Mouse (Mus musculus) cerebellum, postnatal 25 days (tissue): ENCODE measurements around the gene Zdhhc20.
"Not testable (repeated sequence)": the region's sequence is repeated elsewhere in the genome, so short reads cannot be mapped to it uniquely, and the experiment has no call there.

ENCODE experiments used
- DNase-seq, 2 experiments: peaks; one replicate each; pipeline ENCODE4 v3.0.0; 2021; ENCODE audit warnings: mixed read lengths in 2 of 2

The Zdhhc20 gene

DNA sequence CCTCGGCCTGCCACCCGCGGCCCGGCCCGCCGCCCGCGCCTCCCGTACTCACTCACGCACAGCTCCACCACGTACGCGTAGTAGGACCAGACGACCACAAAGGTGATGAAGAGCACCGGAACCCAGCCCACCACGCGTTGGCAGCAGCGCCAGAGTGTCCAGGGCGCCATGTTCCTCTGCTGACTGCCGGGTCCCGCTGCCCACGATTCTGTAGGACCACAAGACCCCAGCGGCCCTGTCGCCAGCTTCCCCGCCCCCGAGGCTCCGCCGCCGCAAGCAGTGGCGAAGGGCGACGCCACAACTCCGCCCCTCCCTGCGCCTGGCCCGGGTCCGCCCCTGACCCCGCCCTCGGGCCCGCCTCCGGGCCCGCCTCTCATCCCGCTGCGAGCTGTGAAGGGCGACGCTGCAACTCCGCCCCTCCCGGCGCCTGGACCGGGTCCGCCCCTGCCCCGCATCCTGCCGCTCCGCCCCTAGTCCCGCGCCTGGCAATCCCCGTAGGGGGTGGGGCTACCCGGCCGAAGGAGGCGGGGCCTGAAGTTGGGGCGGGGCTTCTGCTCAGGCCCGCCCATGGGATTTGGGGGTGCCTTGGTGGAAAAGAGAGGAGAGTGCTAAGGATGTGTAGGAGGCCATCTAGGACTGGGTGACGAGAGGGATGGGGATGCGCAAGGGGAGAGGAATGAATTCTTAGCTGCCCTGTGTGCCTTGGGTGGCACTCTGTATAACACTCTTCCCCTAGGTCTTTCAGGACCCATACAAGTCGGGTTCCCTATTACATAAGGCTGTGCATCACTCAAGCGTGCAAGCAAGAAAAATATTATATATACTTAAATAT lies at the start of gene Zdhhc20:
TSS of gene Zdhhc20 (minus strand) at position 266 of the 832 bp plus-strand sequence.
- peak; percentile 95 to 97 for DNase-seq

DNA sequence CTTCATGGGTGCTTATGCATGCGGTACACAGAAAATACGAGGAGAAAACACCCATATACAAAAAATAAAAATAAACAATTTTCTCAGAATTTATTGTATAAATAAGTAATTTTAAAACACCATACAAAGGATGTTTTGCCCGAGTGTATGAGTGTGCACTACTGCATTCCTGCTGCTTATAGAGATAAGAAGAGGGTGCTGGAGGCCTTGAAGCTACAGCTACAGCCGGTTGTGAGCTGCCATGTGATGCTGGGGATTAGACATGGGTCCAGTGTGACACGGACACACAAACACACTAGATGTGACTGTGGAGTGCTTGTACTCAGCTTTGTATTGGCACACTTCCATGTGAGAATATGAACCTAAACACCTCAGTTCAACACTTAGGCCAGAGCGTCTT lies 47.2 kb upstream of the Zdhhc20 start:
- no peak for DNase-seq

DNA sequence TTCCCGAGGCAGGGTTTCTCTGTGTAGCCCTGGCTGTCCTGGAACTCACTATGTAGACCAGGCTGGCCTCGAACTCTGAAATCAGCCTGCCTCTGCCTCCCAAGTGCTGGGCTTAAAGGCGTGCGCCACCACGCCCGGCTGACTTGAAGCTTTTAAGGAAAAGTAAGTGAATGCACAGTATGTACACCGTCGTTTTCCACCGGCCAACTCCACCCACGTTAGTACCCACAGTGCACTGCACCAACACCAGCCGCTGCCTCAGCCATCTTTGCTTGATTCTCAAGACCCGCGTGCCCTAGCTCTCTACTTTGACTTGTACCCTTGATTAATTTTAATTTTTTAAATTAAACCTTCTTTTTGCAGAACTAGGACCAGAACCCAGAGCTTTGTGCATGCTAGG lies 44.6 kb upstream of the Zdhhc20 start:
- no peak for DNase-seq

DNA sequence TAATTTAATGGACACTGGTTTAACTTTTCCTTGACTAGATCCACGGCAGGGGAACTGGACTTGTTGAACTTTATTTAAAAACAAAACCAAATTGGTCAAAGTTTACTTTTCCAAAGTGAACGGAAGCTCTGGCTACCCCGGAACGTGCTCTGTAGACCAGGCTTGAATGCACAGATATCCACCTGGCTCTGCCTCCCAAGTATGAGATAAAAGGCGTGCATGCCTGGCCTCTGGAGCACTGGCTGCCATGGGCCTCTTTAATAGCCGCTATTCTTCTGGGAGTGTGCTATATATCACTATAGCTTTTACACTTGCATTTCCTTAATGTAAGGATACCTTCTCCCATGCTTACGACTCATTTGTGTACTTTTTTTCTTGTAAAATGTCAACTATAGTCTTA lies 43.5 kb upstream of the Zdhhc20 start:
- no peak for DNase-seq

DNA sequence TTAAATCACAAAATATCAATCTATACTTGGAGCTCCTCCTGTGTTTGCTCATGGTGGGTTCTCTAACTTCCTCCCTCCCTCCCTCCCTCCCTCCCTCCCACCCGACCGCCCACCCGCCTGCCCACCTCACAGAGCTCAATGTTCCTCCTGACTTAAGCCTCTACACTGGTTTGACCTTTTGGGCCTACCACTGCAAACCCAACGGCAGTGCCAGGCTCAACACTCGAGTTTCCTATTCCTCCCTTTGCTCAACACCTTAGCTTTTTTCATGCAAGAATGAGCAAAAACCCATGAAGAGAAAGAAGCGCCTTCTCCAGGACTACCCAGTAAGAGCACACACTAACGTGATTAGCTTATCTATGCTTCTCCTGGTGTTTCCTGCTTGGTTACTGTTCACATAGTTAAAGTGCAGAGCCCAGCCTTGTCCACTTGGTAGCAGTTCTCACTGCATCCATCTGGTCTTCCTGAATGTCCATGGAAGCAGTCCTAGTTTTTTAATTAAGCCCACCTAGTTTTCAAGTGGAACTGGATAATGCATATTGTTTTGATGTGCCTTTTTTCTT lies 42.9 kb upstream of the Zdhhc20 start:
- no peak for DNase-seq

DNA sequence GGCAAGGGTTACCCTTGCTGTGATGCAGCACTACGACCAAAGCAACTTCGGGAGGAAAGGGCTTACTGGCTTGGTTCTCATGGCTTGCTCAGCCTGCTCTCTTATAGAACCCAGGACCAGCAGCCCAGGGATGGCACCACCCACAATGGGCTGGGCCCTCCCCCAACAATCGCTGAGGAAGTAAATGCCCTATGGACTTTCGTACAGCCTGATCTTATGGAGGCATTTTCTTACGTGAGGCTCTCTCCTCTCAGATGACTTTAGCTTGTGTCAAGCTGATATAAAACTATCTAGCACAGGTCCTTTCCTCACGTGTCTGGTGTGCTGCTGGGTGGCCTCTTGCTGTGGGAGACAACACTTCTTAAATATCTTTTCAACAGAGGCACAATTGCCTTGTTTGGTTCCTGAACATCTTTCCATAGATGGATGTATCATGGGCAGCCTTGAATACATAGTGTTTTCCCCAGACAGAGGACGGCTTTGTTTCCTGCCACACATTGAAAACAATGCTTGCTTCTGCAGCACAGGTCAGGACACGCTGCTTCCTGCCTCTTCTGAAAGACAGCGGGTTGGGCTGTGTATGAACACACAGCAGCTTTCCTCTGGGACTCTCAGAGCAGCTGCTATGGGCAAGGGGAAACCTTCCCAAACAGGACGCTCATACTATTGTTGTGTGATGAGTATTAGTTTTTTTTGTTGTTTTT lies 31.5 kb upstream of the Zdhhc20 start:
- DNase-seq: peak in 1 of 2 experiments; percentile 9

DNA sequence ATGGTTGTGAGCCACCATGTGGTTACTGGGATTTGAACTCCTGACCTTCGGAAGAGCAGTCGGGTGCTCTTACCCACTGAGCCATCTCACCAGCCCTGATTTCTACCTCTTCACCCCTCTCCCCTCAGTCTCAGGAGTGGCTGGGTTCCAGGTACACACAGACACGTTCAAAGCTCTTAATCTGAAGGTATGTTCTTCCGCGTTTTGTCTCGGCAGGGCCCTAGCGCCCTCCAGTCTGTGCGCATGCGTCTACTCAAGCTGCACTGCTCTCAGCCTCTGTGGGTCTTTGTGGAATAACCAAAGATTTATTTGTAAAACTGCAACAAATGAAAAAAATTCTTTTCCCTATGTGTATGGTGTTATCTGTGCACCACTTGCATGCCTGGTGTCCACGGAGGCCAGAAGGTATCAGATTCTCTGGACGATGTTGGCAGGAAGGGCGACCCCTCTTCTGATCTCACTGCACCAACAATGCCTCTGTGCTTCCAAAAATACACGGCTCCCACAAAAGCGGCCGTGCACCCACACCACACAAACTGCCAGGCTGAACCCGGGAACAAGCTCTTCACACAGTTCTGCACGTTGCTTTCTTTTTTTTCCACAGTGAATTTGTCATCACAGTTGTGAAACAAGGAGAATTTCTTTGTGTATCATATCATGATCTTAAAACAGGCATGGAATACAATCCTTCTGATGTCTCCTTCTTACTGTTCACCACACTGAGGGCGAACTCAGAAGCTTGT lies 30.7 kb upstream of the Zdhhc20 start:
- peak; percentile 40 to 58 for DNase-seq

DNA sequence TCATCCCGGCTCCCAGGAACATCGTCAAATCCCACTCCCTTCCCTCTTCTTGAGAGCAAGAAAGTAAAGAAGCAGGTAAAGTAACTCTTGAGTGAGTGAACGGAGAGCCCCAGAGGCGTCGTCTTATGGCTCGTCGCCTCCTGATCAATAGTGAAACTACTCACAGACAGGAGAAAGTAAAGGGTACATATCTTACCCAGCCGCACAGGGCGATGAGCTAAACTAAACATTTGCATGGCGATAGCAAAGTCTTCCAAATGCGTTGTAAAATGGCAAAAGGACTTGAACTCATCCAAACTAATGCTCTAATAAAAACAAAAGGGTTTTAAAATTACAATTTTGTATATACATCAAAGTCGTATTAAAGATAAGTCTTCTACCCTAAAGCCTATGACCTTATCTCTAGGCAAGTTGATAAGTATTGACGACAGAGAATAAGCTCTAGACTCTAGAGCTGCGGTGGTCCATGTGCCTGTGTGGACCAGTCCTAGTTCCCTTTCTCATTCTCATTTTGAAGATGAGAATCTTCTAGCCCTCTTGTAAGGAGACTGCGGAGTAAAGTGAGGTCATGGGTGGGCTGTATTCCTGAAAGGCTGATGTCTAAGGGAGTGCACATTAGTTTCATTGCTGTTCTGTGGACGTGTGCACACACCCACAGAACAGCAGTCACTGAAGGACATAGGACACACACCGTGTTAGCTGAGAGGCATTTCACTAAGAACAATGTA lies 29.2 kb upstream of the Zdhhc20 start:
- no peak for DNase-seq

DNA sequence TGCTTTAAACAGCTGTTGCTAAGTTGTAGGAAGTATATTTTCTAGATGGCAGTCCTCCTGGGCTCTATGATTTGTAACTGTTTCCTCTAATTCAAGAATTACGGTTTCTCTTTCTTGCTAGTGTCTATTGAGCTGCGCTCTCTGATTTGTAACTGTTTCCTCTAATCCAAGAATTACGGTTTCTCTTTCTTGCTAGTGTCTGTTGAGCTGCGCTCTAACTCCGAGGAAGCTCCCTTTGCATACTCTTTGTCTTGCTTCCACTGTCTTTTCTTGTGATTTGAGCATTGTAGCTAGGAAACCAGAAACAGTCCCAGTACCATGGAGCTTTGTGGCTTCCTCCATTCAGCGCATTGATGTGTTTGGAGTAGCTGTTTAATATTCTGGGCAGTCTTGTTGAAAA lies 25.3 kb upstream of the Zdhhc20 start:
- DNase-seq: no peak

DNA sequence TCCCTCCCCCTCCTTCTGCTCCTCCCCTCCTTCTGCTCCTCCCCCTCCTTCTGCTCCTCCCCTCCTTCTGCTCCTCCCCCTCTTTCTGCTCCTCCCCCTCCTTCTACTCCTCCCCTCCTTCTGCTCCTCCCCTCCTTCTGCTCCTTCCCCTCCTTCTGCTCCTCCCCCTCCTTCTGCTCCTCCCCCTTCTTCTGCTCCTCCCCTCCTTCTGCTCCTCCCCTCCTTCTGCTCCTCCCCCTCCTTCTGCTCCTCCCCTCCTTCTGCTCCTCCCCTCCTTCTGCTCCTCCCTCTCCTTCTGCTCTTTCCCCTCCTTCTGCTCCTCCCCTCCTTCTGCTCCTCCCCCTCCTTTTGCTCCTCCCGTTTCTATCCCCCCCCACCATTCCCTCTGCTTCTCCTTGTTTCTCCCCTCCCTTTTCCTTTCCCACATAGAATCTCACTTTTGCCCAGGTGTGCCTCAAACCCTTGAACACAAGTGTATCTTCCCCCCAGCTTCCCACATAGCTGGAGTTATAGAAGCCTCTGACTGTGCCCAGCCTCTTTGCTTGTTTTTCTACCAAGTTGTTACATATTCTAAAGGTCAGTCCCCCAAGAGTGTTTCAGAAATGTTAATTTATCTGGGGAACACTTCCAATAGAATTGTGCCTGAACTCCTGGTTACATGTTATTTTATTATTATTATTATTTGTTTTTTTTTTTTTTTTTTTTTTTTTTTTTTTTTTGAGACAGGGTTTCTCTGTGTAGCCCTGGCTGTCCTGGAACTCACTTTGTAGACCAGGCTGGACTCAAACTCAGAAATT lies 22.3 kb upstream of the Zdhhc20 start:
- not testable (repeated sequence) for DNase-seq

DNA sequence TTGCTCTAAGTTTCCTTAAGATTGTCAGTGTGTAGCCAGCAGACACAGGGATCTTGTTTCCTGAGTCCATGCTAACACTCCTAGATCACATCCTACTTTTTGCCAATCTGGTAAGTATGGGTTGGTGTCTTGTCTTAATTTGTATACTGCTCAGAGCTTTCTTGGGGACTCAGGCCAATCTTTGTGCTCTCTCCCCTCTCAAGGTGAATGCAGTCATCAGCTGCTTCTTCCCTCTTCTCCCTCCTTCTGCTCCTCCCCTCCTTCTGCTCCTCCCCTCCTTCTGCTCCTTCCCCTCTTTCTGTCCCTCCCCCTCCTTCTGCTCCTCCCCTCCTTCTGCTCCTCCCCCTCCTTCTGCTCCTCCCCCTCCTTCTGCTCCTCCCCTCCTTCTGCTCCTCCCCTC lies 21.7 kb upstream of the Zdhhc20 start:
- DNase-seq: not testable (repeated sequence)

DNA sequence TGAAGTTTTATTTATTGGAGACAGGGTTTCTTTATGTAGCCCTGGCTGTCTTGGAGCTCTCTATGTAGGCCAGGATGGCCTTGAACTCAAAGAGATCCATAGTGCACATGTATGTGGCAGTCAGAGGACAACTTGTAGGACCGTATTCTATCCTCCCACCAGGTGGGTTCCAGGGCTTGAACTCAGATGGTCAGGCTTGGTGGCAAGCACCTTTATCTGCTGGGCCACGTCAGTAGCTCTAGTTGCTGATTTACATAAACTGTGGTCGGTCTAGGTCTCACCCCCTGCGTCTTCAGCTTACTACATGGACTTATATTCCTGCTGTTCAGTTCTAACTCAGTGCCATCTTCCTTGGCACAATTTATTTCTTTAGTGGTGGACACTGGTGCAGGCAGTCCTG lies 21.2 kb upstream of the Zdhhc20 start:
- no peak for DNase-seq

DNA sequence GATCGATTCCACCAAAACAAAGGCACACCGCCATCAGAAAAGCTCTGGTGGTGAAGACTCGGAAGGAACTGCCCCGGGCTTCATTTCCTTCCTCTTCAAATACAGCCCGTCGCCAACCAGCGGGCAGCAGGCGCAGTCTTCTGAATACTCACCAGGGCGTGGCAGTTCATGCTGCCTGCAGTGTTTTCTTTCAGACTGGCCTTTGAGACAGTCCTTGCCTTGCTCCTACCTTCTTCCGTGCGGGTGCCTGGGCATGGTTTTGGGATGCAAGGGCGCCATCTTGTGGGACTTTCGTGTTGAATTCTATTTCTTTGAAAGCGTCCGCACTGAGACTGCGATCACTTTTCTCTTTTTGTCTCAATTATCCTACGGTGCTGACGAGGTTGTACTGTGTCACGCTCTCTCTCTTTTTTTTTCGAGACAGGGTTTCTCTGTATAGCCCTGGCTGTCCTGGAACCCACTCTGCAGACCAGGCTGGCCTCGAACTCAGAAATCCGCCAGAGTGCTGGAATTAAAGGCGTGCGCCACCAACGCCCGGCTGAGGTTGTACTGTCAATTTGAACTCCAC lies 20.5 kb upstream of the Zdhhc20 start:
- peak; percentile 84 to 89 for DNase-seq

DNA sequence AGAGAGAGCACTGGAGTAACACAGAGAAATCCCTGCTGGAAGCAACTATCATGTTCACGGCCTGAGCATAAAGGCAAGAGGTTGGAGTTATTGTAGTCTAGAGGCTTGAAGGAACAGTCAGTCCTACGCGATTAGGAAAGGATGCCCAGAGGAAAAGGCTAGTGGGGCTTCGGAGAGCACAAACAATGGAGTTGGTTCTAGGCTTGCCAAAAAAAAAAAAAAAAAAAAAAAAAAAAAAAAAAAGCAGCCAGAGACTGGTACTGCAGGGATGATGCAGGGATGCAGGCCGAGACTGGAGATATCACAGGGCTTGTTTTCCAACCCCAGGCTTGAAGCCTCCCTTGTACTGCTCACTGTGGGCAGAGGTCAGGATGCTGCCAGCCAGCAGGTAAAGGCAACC lies 19.2 kb upstream of the Zdhhc20 start:
- DNase-seq: no peak

DNA sequence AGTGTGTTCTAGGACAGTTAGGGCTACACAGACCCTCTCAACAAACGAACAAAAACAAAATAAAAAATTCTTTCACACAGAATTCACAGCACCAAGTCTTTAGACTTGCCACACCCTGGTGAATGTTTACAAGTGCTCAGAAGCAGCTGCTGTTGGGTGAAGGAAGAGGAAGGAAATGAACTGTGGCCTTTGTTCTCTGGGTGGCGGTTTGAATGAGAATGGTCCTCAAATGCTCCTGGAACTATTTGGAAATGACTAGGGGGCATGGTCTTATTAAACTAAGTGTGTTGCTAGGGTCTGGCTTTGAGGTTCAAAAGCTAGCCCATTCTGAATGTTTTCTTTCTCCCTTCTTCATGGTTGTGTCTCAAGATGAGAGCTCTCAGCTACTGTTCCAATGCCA lies 18.4 kb upstream of the Zdhhc20 start:
- no peak for DNase-seq

DNA sequence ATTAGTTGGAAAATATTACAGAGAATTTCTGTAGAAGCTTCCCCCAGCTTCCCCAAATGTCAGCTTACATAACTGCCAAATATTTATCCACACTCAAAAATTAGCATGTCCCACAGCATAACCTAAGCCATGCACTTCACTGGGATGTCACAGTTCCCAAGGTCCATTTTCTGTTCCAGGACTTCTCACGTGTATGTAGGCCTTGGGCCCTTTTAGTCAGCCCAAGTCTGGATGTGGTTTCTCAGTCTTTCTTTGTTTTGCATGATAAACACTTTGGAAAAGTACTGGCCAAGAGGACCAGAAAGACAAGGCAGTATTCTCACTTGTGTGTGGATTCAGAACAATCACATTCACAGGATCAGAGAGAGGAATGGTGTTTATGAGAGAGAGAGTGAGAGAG lies 11.9 kb upstream of the Zdhhc20 start:
- no peak for DNase-seq

DNA sequence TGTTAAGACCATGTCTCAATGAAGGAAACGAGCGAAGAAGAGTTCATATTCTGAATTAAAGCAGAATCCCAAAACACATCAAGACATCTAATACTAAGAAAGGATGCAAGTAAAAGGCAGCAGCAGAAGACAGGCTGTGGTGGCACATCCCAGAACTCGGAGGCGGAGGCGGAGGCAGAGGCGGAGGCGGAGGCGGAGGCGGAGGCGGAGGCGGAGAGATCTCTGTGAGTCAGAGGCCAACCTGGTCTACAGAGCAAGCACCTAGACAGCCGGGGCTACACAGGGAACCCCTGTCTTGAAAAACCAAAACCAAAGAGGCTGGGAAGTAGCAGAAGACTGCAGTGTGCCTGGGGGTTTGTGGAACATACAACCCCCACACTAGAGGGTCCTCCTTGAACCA lies 6.8 kb upstream of the Zdhhc20 start:
- DNase-seq: no peak

DNA sequence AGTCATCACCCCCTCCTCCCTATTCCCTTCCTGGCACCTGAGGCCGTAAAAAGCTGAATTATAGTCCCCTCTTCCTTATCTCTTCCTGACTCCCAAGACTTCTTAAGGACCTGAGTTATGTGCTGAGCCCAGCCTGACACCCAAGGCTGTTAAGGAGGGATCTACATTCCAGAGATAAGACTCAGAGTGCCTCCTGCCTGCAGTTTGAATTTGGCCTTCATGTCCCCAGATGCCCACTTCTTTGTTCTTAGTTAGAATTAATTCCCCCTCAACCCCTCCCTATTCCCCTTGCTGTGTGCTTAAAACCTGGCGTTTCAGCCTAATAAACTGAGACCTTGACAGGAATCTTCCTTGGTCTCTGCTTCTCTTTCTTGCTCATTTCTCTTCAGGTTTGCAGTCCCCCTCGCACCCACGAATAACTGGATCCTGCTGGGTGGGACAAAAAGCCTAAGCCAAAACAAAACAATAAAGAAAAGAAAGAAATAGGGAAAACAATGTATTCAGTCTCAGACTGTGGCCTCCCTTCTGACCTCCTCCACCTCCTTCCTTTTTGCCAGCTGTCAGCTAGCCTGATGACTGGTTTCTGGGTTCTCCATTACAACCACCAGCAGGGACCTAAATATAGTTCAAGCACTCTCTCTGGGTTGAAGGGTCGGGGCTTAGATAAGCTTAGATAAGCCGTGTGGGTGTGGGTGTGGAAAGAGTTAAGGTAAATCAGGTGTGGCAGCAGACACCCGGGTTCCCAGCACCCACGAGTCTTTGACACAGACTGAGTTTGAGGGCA lies 6.2 kb upstream of the Zdhhc20 start:
- DNase-seq: not testable (repeated sequence)

DNA sequence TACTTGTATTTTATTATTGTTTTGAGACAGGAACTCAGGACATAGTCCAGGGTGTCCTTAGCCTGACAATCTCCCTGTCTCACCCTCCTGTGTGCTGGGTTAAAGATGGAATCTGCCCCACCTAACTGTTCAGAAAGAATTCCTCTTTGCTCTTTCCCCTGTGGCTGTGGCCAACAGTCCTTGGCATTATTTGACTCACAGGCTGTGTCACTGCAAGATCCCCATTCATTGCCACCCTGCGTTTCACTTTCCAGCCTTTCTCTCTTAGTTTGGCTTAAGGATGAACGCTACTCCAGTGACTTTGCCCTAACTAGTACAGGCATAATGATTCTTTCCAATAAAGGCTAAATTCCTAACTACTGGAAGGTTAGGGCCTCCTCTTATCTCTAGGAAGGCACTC lies 4.3 kb upstream of the Zdhhc20 start:
- no peak for DNase-seq

DNA sequence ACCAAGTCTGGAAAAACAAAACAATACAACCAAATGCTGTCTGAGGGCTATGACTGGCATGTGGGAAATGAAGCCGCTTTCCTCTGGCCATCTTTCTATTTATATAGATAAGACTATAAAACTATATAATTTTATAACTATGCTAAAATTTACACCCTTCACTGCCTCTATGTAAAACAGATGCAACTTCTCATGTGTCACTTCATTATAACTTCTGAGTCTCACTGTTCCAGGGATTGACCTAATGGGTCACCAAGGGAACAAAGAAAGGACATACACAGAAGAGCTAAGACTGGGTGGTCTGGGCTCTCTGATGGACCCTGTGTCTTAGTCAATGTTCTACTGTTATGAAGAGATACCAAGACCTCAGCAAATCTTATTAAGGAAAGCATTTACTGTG lies 2.9 kb upstream of the Zdhhc20 start:
- DNase-seq: no peak
